Mouse (Mus musculus) heart, embryonic 16.5 days (tissue): ENCODE data around the gene Aebp1. TPM values are rescaled to one million over a fixed set of nuclear protein-coding genes. Genes with fewer than 3 reads are reported as not detected.

Experiments used
- ATAC-seq: fragments of 200-750 bp; cut with Nextera tagmentation; replicated peaks from 2 replicates; pipeline ENCODE4 v1.8.0; 2017; ENCODE audit warnings: moderate number of reproducible peaks; ENCODE audit not compliant: insufficient read depth, low FRiP score; ENCODE audit errors: extremely low read depth
- H3K27ac ChIP-seq: fragments of 300-500 bp; sonication (generic); 2 replicates; pipeline ENCODE4 v1.5.1; 2014; ENCODE audit warnings: mild to moderate bottlenecking, low read length, control low read depth, moderate library complexity
- H3K27me3 ChIP-seq: fragments of 300-500 bp; sonication (generic); 2 replicates; pipeline ENCODE4 v1.6.1; 2014; ENCODE audit warnings: low read length, mixed read lengths; ENCODE audit not compliant: control insufficient read depth, insufficient read depth
- H3K36me3 ChIP-seq: fragments of 300-500 bp; sonication (generic); 2 replicates; pipeline ENCODE4 v1.6.1; 2014; ENCODE audit not compliant: control insufficient read depth, insufficient read depth
- H3K4me1 ChIP-seq: fragments of 300-500 bp; sonication (generic); 2 replicates; pipeline ENCODE4 v1.6.1; 2014; ENCODE audit warnings: low read length, mixed read lengths; ENCODE audit not compliant: control insufficient read depth, insufficient read depth
- H3K4me2 ChIP-seq: fragments of 300-500 bp; sonication (generic); 2 replicates; pipeline ENCODE4 v1.6.1; 2014; ENCODE audit warnings: low read depth, mild to moderate bottlenecking, control low read depth, low read length
- H3K4me3 ChIP-seq: fragments of 300-500 bp; sonication (generic); 2 replicates; pipeline ENCODE4 v1.5.1; 2014; ENCODE audit warnings: mild to moderate bottlenecking, control low read depth, low read length
- H3K9ac ChIP-seq: fragments of 300-500 bp; sonication (generic); 2 replicates; pipeline ENCODE4 v1.6.1; 2014; ENCODE audit warnings: low read length, control low read depth
- H3K9me3 ChIP-seq: fragments of 300-500 bp; sonication (generic); replicated peaks from 2 replicates; pipeline ENCODE4 v1.6.1; 2016; ENCODE audit warnings: low read length; ENCODE audit not compliant: control insufficient read depth
- WGBS: fragments of 180-500 bp; shearing (Covaris S2); extraction: QIAGEN DNeasy Blood & Tissue Kit; methylation state at CpG from one replicate; pipeline ENCODE4 v1.1.7; 2014; 5-methylcytosine and 5-hydroxymethylcytosine counted together
- polyA plus RNA-seq: library from polyadenylated mRNA; unstranded; fragments of >200 nt; fragmentation: Nextera tagmentation; extraction: Ambion mirVana; gene quantifications from 2 replicates; pipeline ENCODE4 v1.2.1, GENCODE M21; 2015

Gene Aebp1
- polyA plus RNA-seq, 1 experiment from 2014 or later: 35.7 TPM

- ATAC-seq: no peak
- H3K4me1 ChIP-seq: peaks cover 60% of the 10 kb centered on the region
- 48% methylated on average over 6 of the region's 6 CpGs for WGBS
- peak overlapping the region; percentile 92 for H3K27ac ChIP-seq
- no peaks in the 10 kb centered on the region for H3K36me3 ChIP-seq
- H3K4me3 ChIP-seq: no peak overlapping the region
- no peak overlapping the region for H3K9ac ChIP-seq
- no peak overlapping the region for H3K4me2 ChIP-seq
- H3K9me3 ChIP-seq: no peaks in the 10 kb centered on the region
- H3K27me3 ChIP-seq: no peaks in the 10 kb centered on the region
Measured at GRCm38 (mm10) chr11:5893807-5894206, 32.1 kb downstream of the Aebp1 start.

- Histone ChIP-seq H3K9ac (peak overlapping the region; percentile 76), H3K4me2 (peak overlapping the region; percentile 63), H3K4me1 (peaks cover 39% of the 10 kb centered on the region), H3K36me3 (no peaks in the 10 kb centered on the region), H3K9me3 (no peaks in the 10 kb centered on the region), H3K27me3 (0 out of 2 replicates have a peak, but pooled peaks cover 2% of the 10 kb centered on the region), H3K4me3 (peak overlapping the region; percentile 49), H3K27ac (peak overlapping the region; percentile 80)
- WGBS: 10% methylated on average over 16 of the region's 16 CpGs
- no peak for ATAC-seq
Measured at GRCm38 (mm10) chr11:5897230-5897629, 35.5 kb downstream of the Aebp1 start.

GRCm38 (mm10) chr11:5897839-5898238, 36.1 kb downstream of the Aebp1 start:
- H3K4me2 ChIP-seq: peak overlapping the region; percentile 63
- no peaks in the 10 kb centered on the region for H3K9me3 ChIP-seq
- H3K27me3 ChIP-seq: 0 out of 2 replicates have a peak, but pooled peaks cover 2% of the 10 kb centered on the region
- peak overlapping the region; percentile 76 for H3K9ac ChIP-seq
- 11% methylated on average over 10 of the region's 10 CpGs for WGBS
- ATAC-seq: no peak
- no peaks in the 10 kb centered on the region for H3K36me3 ChIP-seq
- H3K4me3 ChIP-seq: peak overlapping the region; percentile 49
- peaks cover 34% of the 10 kb centered on the region for H3K4me1 ChIP-seq
- peak overlapping the region; percentile 80 for H3K27ac ChIP-seq

GRCm38 (mm10) chr11:5898531-5898930, 36.8 kb downstream of the Aebp1 start, which contains the start of gene Myl7:
Gene Myl7 (minus strand): TSS chr11:5898782.
- Histone ChIP-seq H3K4me2 (peak within 1 kb of the TSS; percentile 63), H3K27me3 (0 out of 2 replicates have a peak, but pooled peaks cover 2% of the 10 kb centered on the region), H3K9me3 (no peaks in the 10 kb centered on the region), H3K36me3 (no peaks in the 10 kb centered on the region), H3K9ac (peak within 1 kb of the TSS; percentile 76), H3K27ac (peak within 1 kb of the TSS; percentile 80), H3K4me1 (peaks cover 28% of the 10 kb centered on the region), H3K4me3 (peak within 1 kb of the TSS; percentile 49)
- ATAC-seq: peak; percentile 56
- WGBS: 33% methylated on average over 5 of the region's 5 CpGs

GRCm38 (mm10) chr11:5899286-5899685, 37.5 kb downstream of the Aebp1 start:
- no peak for ATAC-seq
- no peak overlapping the region for H3K9ac ChIP-seq
- WGBS: 91% methylated on average over 10 of the region's 10 CpGs

GRCm38 (mm10) chr11:5901320-5901719, 39.6 kb downstream of the Aebp1 start:
- Histone ChIP-seq H3K9me3 (no peaks in the 10 kb centered on the region), H3K27me3 (0 out of 2 replicates have a peak, but pooled peaks cover 2% of the 10 kb centered on the region), H3K4me2 (peak overlapping the region; percentile 70), H3K4me3 (peak overlapping the region; percentile 46; the same call in 1 of the 2 replicates), H3K4me1 (peaks cover 27% of the 10 kb centered on the region), H3K36me3 (no peaks in the 10 kb centered on the region), H3K27ac (peak overlapping the region; percentile 2; the same call in 1 of the 2 replicates), H3K9ac (peak overlapping the region; percentile 59)
- WGBS: 34% methylated on average over 3 of the region's 3 CpGs
- no peak for ATAC-seq

More at GRCm38 (mm10) chr11:5899286-5899685, 37.5 kb downstream of the Aebp1 start:
- peak overlapping the region; percentile 80 for H3K27ac ChIP-seq
- H3K4me3 ChIP-seq: no peak overlapping the region
- H3K9me3 ChIP-seq: no peaks in the 10 kb centered on the region
- H3K27me3 ChIP-seq: 0 out of 2 replicates have a peak, but pooled peaks cover 2% of the 10 kb centered on the region
- H3K36me3 ChIP-seq: no peaks in the 10 kb centered on the region
- H3K4me1 ChIP-seq: peaks cover 27% of the 10 kb centered on the region
- no peak overlapping the region for H3K4me2 ChIP-seq

GRCm38 (mm10) chr11:5901950-5902349, 40.2 kb downstream of the Aebp1 start:
- Histone ChIP-seq H3K4me1 (peaks cover 27% of the 10 kb centered on the region), H3K9ac (peak overlapping the region; percentile 59), H3K9me3 (no peaks in the 10 kb centered on the region), H3K4me2 (peak overlapping the region; percentile 70), H3K27me3 (0 out of 2 replicates have a peak, but pooled peaks cover 2% of the 10 kb centered on the region), H3K36me3 (no peaks in the 10 kb centered on the region), H3K27ac (peak overlapping the region; percentile 2; the same call in 1 of the 2 replicates), H3K4me3 (peak overlapping the region; percentile 46)
- 5% methylated on average over 32 of the region's 32 CpGs for WGBS
- ATAC-seq: 0 out of 2 replicates have a peak, but pooled peaks have one; percentile 39

- Histone ChIP-seq H3K36me3 (no peaks in the 10 kb centered on the region), H3K27me3 (0 out of 2 replicates have a peak, but pooled peaks cover 2% of the 10 kb centered on the region), H3K9me3 (no peaks in the 10 kb centered on the region), H3K4me1 (peaks cover 23% of the 10 kb centered on the region), H3K4me2 (peak overlapping the region; percentile 70), H3K27ac (no peak overlapping the region), H3K9ac (peak overlapping the region; percentile 59; the same call in 1 of the 2 replicates), H3K4me3 (peak overlapping the region; percentile 46; the same call in 1 of the 2 replicates)
- WGBS: 23% methylated on average over 6 of the region's 6 CpGs
- ATAC-seq: no peak
Measured at GRCm38 (mm10) chr11:5902390-5902789, 40.6 kb downstream of the Aebp1 start.

- WGBS: 83% methylated on average over 2 of the region's 2 CpGs
- 0 out of 2 replicates have a peak, but pooled peaks cover 2% of the 10 kb centered on the region for H3K27me3 ChIP-seq
- H3K9me3 ChIP-seq: no peaks in the 10 kb centered on the region
- ATAC-seq: no peak
- H3K9ac ChIP-seq: no peak overlapping the region
- peaks cover 11% of the 10 kb centered on the region for H3K4me1 ChIP-seq
- H3K27ac ChIP-seq: no peak overlapping the region
- H3K4me3 ChIP-seq: no peak overlapping the region
- H3K4me2 ChIP-seq: no peak overlapping the region
- no peaks in the 10 kb centered on the region for H3K36me3 ChIP-seq
Measured at GRCm38 (mm10) chr11:5903844-5904243, 42.1 kb downstream of the Aebp1 start.
